Mouse (Mus musculus): ENCODE data around the gene Celsr2. TPM values are rescaled to one million over a fixed set of nuclear protein-coding genes. Genes with fewer than 3 reads are reported as not detected.

Celsr2 gene
- polyA plus RNA-seq, 1 experiment: 4.0 TPM

DNA sequence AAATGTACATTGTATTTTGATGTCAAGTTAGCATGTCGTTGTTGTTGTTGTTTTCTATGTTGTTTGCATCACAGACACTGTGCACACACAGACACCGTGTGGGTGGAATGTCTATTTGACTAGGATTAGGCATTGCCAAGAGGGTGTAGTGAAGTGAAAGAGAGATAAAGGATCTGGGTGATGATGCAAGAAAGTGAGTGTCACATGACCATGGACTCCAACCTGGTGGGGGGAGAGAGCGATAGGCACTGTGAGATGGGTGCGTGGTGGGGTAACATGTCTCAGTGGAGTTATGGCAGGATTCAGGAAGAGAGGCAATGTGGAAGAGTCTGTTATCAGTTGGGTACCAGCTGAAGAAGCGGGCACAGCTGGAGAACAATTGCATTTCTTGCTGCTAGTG, 46.6 kb downstream of the Celsr2 start:
- no peak overlapping the region for H3K4me3 ChIP-seq (ENCODE audit: insufficient read depth, low read depth, low read length)
- no peak overlapping the region for H3K27ac ChIP-seq (replicated peaks; ENCODE audit: low read depth, low read length)
- H3K4me1 ChIP-seq (ENCODE audit: control insufficient read depth, insufficient read depth, insufficient read length, low read length): no peaks in the 10 kb centered on the region

DNA sequence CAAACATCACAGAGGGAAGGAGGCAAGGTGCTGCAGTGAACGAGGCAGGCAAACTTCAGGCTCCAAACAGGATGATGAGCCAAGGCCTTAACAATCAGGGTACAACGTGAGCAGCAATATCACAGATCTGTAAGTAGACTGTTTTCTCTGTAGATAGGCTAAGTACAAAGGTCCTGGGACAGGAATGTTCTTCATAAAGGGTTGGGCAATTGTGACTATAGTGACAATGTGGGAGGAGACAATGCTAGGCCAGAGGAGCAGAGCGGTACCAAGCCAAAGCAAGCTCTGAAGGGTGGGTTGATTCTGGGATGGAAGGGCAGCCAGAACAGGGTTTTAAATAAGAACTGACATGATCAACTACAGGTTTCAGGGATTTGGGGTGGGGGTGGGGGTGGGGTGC, 47.5 kb downstream of the Celsr2 start:
- Histone ChIP-seq H3K27ac (replicated peaks; ENCODE audit: low read depth, low read length) (no peak overlapping the region), H3K4me1 (ENCODE audit: control insufficient read depth, insufficient read depth, insufficient read length, low read length) (no peaks in the 10 kb centered on the region), H3K4me3 (ENCODE audit: insufficient read depth, low read depth, low read length) (no peak overlapping the region)

DNA sequence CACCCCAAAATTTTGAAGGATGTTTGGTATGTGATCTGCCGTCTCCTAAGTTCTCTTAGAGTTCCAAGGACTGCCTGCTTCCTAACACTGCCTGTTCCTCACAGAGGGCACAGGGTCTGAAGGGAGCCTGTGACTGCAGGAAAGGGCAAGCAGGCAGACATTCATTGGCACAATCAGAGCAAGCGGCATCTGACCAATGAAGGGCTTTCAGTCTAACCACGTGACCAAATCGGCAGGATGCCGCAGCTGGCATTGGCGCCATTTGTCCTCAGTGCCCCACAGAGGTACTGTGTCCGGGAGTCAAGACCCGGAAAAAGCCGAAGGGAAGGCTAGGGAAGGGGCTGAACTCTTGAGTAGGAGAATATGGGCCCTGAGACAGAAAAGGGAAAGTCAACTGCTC, 48.2 kb downstream of the Celsr2 start:
- H3K4me3 ChIP-seq (ENCODE audit: insufficient read depth, low read depth, low read length): no peak overlapping the region
- H3K4me1 ChIP-seq (ENCODE audit: control insufficient read depth, insufficient read depth, insufficient read length, low read length): no peaks in the 10 kb centered on the region
- no peak overlapping the region for H3K27ac ChIP-seq (replicated peaks; ENCODE audit: low read depth, low read length)

DNA sequence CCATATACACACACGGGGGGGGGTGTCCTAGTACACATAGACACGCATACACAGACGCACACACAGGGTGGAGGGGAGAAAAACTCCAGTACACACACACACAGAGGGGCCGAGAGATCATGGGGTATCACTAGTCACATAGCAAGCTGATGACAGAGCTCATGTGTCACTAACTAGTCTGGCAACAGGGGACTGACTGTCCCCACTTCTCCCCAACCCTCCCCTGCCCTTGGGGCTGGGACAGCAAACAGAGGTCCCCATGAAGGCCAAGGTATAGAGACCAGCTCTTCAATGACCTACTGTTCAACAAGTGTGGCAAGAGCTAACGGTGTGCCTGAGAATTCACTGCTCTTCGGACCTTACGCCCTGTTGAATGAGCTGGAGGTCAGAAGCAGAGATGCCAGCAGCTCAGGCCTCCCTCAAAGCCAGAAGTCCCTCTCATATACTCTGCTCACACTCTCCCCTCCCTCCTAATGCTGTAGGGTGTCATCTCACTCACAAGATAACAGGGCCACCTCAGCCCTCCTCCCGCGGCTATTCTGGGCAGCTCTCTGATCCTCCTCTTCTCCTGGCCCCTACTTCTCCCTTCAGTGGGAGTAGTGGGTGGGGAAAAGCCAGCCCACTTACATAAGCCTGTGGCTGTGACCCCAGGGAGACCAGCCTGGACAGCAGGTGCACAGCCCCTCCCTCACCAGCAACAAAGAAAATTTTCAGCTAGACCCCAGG, 50.9 kb downstream of the Celsr2 start, which contains the start of gene Mybphl:
Mybphl (plus strand) TSS at position 642 of the 726 bp plus-strand sequence.
- H3K4me3 ChIP-seq (ENCODE audit: insufficient read depth, low read depth, low read length): no peak within 1 kb of the TSS

DNA sequence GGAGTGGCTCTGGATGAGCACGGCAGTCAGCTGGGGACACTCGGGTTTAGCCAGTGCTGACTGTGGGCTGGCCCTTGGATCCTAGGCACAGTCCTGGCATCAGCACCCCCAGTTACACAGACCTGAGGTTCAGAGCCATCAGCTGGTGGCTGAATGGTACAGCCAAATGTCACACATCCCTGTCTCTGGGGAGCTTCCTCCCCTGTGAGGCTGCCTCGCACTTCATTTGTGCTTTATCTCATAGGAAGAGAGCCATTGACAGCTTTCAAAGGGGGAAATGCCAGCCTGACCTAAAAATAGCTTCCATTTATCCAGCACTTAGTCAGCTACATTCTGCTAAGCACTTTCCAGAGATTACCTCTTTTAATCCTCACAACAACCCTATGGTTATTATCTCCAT, 51.7 kb downstream of the Celsr2 start:
- Histone ChIP-seq H3K4me3 (ENCODE audit: insufficient read depth, low read depth, low read length) (no peak overlapping the region), H3K27ac (replicated peaks; ENCODE audit: low read depth, low read length) (no peak overlapping the region), H3K4me1 (ENCODE audit: control insufficient read depth, insufficient read depth, insufficient read length, low read length) (no peaks in the 10 kb centered on the region)

More for the DNA sequence above, 50.9 kb downstream of the Celsr2 start, which contains the start of gene Mybphl:
- Histone ChIP-seq H3K4me1 (ENCODE audit: control insufficient read depth, insufficient read depth, insufficient read length, low read length) (no peaks in the 10 kb centered on the region), H3K27ac (replicated peaks; ENCODE audit: low read depth, low read length) (no peak within 1 kb of the TSS)

DNA sequence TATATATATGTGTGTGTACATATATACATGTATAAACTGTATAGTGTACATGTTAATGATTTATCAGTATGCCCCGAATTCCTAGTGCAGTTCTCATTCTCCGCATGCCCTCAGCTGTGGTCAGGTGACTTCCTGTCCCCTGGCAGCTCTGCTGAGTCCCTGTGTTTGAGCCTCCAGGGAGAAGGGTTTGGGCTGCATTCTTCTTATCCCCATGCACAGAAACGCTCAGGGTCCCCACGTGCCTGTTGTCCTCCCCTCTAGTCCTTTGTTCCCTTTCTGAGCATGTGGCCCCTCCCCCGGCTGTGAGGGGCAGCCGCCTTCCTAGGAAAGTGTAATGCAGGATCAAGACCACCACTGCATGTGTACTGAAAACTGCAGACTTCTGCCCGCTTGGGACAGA, 54.5 kb downstream of the Celsr2 start:
- Histone ChIP-seq H3K4me3 (ENCODE audit: insufficient read depth, low read depth, low read length) (no peak overlapping the region), H3K27ac (replicated peaks; ENCODE audit: low read depth, low read length) (no peak overlapping the region), H3K4me1 (ENCODE audit: control insufficient read depth, insufficient read depth, insufficient read length, low read length) (no peaks in the 10 kb centered on the region)

DNA sequence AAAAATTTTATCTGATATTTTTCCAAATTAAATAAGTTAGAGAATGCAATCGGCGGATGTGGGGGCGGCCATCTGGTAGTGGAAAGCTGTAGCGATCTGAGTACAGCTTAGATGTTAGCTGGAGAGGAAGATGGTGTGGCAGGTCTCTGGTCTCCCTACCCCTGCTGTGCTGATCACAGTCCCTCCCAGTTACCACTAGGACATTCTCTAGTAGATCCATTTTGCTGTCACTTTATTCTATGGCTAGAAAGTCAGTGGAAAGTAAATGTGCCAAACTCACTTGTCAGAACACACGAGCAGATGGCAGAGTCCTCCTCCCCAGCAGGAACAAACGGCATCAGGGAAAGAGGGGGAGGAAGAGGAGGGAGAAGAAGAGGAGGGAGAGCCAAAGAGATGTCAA, 56.9 kb downstream of the Celsr2 start:
- Histone ChIP-seq H3K4me1 (ENCODE audit: control insufficient read depth, insufficient read depth, insufficient read length, low read length) (no peaks in the 10 kb centered on the region), H3K27ac (replicated peaks; ENCODE audit: low read depth, low read length) (no peak overlapping the region), H3K4me3 (ENCODE audit: insufficient read depth, low read depth, low read length) (no peak overlapping the region)

DNA sequence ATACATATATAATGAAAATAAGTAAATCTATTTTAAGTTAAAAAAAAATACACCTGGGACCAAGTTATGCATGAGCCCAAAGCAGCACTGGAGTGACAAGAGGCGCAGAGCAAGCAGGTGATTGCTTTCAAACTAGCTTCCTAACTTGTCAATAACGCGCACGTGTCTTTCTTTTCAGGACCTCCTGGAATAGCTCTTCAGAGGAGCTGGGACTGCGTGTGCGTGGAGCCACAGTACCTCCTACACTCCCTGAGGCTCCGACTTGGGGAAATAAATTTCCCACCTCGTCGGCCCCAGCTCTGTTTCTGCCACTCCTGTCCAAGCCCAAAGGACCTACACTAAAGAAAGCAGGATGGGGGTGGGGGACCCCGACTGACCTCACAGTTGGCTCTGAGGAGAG, 58.3 kb downstream of the Celsr2 start:
- H3K4me1 ChIP-seq (ENCODE audit: control insufficient read depth, insufficient read depth, insufficient read length, low read length): no peaks in the 10 kb centered on the region
- no peak overlapping the region for H3K27ac ChIP-seq (replicated peaks; ENCODE audit: low read depth, low read length)
- H3K4me3 ChIP-seq (ENCODE audit: insufficient read depth, low read depth, low read length): no peak overlapping the region

DNA sequence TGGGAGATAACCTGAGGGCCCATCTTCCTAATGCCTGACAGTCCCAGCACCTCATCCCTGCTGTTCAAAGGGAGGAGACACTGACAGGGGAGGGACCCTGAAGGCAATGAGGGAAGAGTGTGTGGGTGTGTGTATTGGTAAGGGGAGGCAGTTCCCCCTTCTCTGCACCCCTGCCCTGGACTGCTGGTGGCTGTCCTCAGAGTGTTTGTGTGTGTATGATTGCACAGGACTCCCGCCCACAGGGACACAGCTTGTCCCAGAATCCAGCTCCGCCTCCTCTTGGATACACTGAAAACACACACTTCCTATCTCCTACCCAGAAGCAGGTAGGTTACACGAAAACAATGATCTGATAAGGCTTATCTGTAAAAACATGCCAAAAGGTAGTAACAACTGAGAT, 60.1 kb downstream of the Celsr2 start:
- H3K4me1 ChIP-seq (ENCODE audit: control insufficient read depth, insufficient read depth, insufficient read length, low read length): no peaks in the 10 kb centered on the region
- H3K4me3 ChIP-seq (ENCODE audit: insufficient read depth, low read depth, low read length): no peak overlapping the region
- no peak overlapping the region for H3K27ac ChIP-seq (replicated peaks; ENCODE audit: low read depth, low read length)

DNA sequence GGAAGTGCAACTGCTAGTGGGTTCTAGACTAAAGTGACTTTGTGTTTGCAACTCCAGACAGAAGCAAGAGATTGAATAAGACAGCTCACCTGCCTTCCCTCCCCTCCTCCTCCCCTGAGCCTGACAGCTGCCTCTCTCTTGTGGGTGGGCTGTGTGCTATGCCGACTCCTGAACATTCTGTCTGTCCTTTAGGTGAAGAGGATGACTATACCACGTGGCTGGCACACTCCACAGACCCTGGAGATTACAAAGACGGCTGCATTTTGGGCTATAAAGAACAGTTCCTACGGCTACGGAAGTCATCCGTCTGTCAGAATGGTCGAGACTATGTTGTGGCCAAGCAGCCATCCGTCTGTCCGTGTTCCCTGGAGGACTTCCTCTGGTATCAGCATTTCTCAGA, 67.0 kb downstream of the Celsr2 start:
- Histone ChIP-seq H3K4me1 (ENCODE audit: control insufficient read depth, insufficient read depth, insufficient read length, low read length) (no peaks in the 10 kb centered on the region; the same call in 1 of the 2 replicates), H3K4me3 (ENCODE audit: insufficient read depth, low read depth, low read length) (no peak overlapping the region), H3K27ac (replicated peaks; ENCODE audit: low read depth, low read length) (no peak overlapping the region)

DNA sequence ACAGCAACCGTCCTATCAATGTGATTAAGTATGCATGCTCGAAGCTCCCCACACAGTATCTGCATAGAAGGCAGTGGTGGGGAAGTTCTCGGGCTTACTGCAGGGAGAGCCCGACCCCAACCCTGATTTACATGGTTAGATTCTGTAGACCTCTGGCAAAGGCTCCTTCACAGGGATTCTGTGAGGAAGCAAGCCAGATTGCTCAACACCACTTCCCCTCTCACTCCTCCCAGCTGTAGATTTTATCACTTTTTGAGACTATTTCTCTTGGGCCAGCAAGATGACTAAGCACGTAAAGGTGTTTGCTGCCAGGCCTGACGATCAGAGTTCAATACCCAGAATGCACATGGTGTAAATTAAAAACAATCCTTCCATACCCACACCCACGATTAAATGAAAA, 69.5 kb downstream of the Celsr2 start:
- H3K4me3 ChIP-seq (ENCODE audit: insufficient read depth, low read depth, low read length): no peak overlapping the region
- no peak overlapping the region for H3K27ac ChIP-seq (replicated peaks; ENCODE audit: low read depth, low read length)
- H3K4me1 ChIP-seq (ENCODE audit: control insufficient read depth, insufficient read depth, insufficient read length, low read length): no peaks in the 10 kb centered on the region; the same call in 1 of the 2 replicates

DNA sequence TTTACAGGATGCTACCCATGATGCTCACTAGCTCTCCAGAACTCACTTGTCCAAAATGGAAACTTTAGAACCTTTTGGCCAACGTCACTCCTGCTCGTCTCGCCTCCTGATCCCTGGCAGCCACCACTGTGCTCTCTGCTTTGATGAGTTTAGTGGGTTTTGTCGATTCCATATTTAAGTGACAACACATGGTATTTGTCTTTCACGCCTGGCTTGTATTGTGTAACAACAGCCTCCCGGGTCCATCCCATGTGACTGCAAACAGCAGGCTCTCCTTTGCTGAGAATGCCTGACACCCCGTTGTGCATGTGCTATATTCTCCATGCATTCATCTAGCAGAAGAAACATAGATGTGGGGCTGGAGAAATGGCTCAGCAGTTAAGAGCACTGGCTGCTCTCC, 73.2 kb downstream of the Celsr2 start:
- no peak overlapping the region for H3K4me3 ChIP-seq (ENCODE audit: insufficient read depth, low read depth, low read length)
- H3K27ac ChIP-seq (replicated peaks; ENCODE audit: low read depth, low read length): no peak overlapping the region
- H3K4me1 ChIP-seq (ENCODE audit: control insufficient read depth, insufficient read depth, insufficient read length, low read length): no peaks in the 10 kb centered on the region; the same call in 1 of the 2 replicates

DNA sequence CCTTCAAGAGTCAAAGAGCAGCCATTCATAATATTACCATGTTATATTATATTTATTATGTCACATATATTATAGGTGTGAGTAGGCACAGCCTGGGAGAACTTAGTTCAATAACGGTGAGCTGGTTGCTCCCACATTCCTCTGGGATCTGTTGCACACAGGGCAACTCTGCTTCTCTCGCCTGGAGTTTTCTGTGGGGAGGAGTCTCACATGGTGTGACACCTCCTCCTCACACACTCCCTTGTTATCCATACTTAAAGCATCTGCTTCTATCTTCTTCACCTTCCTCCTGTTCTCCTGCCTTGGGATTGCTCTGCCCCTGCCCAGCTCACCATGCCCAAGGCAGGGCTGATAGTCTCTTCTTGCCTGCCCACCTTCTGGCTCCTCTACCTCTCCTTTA, 74.3 kb downstream of the Celsr2 start:
- Histone ChIP-seq H3K4me3 (ENCODE audit: insufficient read depth, low read depth, low read length) (no peak overlapping the region), H3K4me1 (ENCODE audit: control insufficient read depth, insufficient read depth, insufficient read length, low read length) (no peaks in the 10 kb centered on the region; the same call in 1 of the 2 replicates), H3K27ac (replicated peaks; ENCODE audit: low read depth, low read length) (no peak overlapping the region)

Measured in brown adipose tissue, adult 24 weeks (tissue).